Mouse (Mus musculus): ENCODE measurements at regions not wholly inside any gene's neighbourhood (a gene's known extent, or its start where the extent isn't known, plus 50 kb on each side); places are given as distances from the start of the nearest gene placed in this dataset.

DNA sequence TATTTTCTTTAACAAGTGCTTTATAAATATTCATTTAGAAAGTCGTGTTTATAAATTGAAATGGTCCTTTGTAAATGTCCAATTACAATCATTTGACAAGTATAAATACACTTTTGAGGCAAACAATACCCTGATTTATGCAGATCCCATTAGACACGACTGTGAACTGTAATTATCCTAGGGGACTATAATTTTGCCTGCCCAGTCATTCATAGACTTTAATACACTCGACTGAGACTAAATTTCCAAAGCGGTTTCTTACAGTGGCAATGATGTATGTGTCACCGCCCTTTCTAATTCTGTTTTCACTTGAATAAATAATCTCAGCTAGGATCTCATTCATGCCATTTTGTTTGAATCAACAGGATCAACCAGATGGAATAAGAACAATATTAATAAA, 952.7 kb downstream of the Pcdh18 start:
- no peak for TF ChIP-seq EP300 (optimal IDR thresholded peaks at IDR 0.05)
- TF ChIP-seq CTCF (IDR thresholded peaks at IDR 0.05; ENCODE audit: low read depth) = no peak

All from stomach, postnatal 0 days (tissue).